Mouse (Mus musculus): ENCODE results near the gene Rab3b.

The Rab3b gene

DNA sequence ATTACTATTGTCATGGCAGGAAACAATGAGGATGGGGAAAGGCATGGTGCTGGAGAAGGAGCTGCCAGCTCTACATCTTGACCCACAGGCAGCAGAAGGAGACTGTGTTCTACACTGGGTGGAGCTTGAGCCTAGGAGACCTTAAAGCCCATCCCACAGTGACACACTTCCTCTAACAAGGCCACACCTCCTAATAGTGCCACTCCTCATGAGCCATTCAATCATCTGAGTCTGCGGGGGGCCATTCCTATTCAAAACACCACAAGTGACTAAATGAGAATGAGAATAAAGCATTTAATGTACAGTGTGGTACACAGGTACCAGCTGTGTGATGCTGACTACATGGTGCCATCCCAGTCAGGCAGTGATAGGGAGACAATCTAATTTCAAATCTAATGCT lies 71.3 kb downstream of the Rab3b start:
- DNase-seq (ENCODE audit: low spot score): no peak

- no peak for DNase-seq (ENCODE audit: low spot score)
Observed at GRCm38 (mm10) chr4:108951663-108952062, 72.8 kb downstream of the Rab3b start.

DNA sequence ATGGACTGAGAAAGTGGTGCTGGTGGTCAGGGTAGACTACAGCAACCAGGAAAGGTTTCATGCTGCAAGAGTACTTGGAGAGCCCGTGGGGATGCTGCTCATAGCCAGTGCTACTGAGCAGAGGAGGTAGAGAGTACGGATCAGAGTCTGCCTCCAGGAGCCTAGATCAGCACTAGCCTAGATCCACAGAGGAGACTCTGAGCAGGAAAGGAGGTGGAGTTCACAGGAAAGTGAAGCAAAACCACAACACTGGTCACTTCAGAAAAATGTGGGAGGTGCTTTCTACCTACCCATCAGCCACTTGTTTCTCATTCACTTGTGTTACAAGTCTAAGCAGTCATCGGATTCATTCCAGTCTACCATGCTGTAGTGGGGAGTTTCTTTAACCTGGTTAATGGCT lies 80.8 kb downstream of the Rab3b start:
- no peak for DNase-seq (ENCODE audit: low spot score)

DNA sequence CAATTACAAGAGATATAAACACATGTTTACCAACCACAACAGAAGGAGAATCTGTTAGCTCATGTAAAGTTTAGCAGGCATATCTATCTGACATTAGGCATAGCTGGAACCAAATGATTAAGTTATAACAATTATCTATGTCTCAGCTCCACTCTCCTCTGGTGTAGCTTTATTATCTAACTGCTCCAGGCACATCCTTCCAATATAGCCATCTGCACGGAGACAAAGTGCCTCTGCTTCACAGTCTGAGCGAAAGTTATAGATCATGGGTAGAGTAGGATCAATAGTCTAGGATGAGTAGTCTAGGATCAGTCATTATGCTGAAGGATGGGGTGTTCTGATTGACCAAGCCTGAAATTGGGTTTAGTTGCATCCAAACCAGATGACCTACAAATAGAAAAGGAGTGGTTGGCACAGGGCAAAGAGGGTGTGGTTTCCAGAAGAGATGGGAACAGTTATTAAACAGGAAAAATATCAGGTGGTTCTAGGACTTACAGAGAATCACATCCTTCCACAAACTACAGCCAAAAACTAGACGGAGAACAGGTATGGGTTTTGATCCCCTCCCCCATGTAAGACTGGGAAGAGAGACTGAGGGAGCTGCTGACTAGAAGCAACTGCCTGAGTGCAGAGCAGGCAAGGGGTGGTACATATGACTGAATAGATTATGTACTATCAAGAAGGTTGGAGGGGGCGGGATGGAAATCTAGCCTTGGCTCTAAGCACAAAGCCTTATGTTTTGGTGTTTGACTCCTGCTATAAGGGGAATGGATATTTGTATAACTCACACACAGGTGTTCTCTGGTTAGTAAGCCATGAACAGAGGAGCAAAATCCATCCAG lies 82.0 kb downstream of the Rab3b start:
- no peak for DNase-seq (ENCODE audit: low spot score)

GRCm38 (mm10) chr4:108963017-108963416 lies 84.2 kb downstream of the Rab3b start:
- DNase-seq (ENCODE audit: low spot score): no peak

- no peak for DNase-seq (ENCODE audit: low spot score)
Observed at GRCm38 (mm10) chr4:108969517-108969916, 90.7 kb downstream of the Rab3b start.

- no peak for DNase-seq (ENCODE audit: low spot score)
Observed at GRCm38 (mm10) chr4:108971054-108971453, 92.2 kb downstream of the Rab3b start.

DNA sequence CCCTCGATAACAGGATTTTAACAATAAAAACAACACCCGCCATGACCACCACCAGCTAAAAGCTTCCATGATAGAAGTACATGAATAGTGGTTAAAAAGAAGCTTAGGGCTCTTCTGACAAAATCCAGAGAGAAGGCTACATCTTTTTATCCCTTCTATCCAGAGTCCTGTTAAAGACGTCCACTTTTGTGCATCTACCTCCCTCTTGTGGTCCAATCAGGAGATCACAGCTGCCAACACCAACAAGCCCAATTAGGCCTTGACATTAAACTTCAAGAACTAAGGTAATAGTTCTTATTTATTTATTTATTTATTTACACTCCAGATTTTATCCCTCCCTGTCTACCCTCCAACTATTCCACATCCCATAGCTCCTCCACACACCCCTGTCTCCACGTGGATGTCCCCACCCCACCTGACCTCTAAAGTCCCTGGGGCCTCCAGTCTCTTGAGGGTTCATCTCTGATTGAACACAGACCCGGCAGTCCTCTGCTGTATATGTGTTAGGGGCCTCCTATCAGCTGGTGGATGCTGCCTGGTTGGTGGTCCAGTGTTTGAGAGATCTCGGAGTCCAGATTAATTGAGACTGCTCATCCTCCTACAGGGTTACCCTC lies 97.7 kb downstream of the Rab3b start:
- DNase-seq (ENCODE audit: low spot score): peak; percentile 57

- no peak for DNase-seq (ENCODE audit: low spot score)
Observed at GRCm38 (mm10) chr4:108986833-108987472, 108.1 kb downstream of the Rab3b start.

GRCm38 (mm10) chr4:108987473-108987842 lies 108.6 kb downstream of the Rab3b start:
- DNase-seq (ENCODE audit: low spot score): no peak

- DNase-seq (ENCODE audit: low spot score): no peak
Observed at GRCm38 (mm10) chr4:108989430-108989829, 110.6 kb downstream of the Rab3b start.

GRCm38 (mm10) chr4:108990032-108990431 lies 111.2 kb downstream of the Rab3b start:
- DNase-seq (ENCODE audit: low spot score): no peak

DNA sequence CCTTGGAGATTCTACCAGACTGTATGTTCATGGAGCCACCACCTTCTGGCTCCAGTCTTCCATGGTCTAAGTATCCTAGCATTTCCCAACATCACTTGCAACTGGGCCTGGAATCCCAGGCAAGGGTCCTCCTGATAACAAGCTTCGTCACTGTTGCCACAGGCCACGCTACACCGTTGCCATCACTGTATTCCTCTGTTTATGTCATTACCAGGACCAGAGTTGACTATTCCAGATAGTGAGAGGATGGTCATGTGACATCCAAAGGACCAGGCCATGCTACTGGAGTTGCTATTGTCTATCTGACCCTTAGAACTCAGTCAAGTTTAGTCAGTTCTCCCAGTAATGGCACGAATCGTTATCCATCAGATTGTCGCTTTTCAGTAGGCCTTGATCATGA lies 111.7 kb downstream of the Rab3b start:
- DNase-seq (ENCODE audit: low spot score): no peak

DNA sequence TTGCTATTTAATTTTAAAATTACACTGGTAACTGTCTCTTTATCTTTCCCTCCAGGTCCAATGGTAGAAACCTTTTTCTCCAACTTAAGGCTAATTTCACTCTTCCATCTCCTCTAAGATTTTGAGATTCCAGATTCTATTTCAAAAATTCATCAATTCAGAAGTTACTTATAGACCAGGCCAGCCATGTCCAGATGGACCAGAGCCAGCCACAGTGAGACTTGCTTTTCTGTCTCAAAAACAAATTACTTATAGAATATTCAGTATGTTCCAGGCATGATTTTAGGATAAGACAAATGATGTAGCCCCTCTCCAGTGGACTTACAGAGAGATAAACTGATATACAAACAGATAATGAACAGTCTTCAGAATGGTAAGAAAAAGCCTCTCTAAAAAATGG lies 112.9 kb downstream of the Rab3b start:
- DNase-seq (ENCODE audit: low spot score): no peak
